Comparison of ENCODE assay signal across 14 mouse cellular contexts in genomic region chr16:24199408-24200167, GRCm38 (mm10).
DNase-seq lines count a peak whose midpoint lies in the region; ATAC-seq and TF ChIP-seq lines count a peak whose summit lies in the region.
"Had no signal": no experiment of that assay in that cellular context is flagged by ENCODE, and none has a peak within 500 bp of the region (broad histone marks: within the 10 kb centered on the region; RNA-seq: fewer than 3 reads in every experiment).

No protein-coding gene starts in this region.

- peak; percentile 85 for TF ChIP-seq EP300 in liver, postnatal 0 days (IDR thresholded peaks at IDR 0.05; ENCODE audit: low read depth)
- no peak for TF ChIP-seq EP300 in stomach, postnatal 0 days (optimal IDR thresholded peaks at IDR 0.05)

- peak; percentile 97 for ATAC-seq in liver, postnatal 0 days
- peak; percentile 54; the same call in 1 of the 2 replicates for ATAC-seq in stomach, postnatal 0 days (ENCODE audit: low FRiP score, low TSS enrichment)

- no peaks in the 10 kb centered on the region for H3K36me3 ChIP-seq in liver, postnatal 0 days (replicated peaks; ENCODE audit: insufficient read depth, low read length)
- H3K36me3 ChIP-seq in stomach, postnatal 0 days (ENCODE audit: control insufficient read depth, insufficient read depth, low read length): no peaks in the 10 kb centered on the region
- H3K36me3 ChIP-seq: embryonic facial prominence, embryonic 10.5 days; forebrain, embryonic 10.5 days had no signal

- peak overlapping the region; percentile 73 for H3K27ac ChIP-seq in brown adipose tissue, adult 24 weeks (replicated peaks; ENCODE audit: low read depth, low read length)
- peak overlapping the region; percentile 93 for H3K27ac ChIP-seq in liver, postnatal 0 days (ENCODE audit: low read depth)
- no peak overlapping the region for H3K27ac ChIP-seq in stomach, postnatal 0 days (replicated peaks)
- no peak overlapping the region for H3K27ac ChIP-seq in left cerebral cortex, adult 2 months
- H3K27ac ChIP-seq: embryonic facial prominence, embryonic 10.5 days; forebrain, embryonic 10.5 days had no signal

- no peaks in the 10 kb centered on the region for H3K27me3 ChIP-seq in liver, postnatal 0 days (ENCODE audit: insufficient read depth, low read length)
- no peaks in the 10 kb centered on the region for H3K27me3 ChIP-seq in stomach, postnatal 0 days (ENCODE audit: control insufficient read depth, insufficient read depth, low read length)

- peak overlapping the region; percentile 27; the same call in 1 of the 2 replicates for H3K4me2 ChIP-seq in liver, postnatal 0 days (ENCODE audit: low read depth, low read length)
- no peak overlapping the region for H3K4me2 ChIP-seq in stomach, postnatal 0 days (replicated peaks; ENCODE audit: low read depth)
- H3K4me2 ChIP-seq: lung, embryonic 14.5 days had no signal

- 57% methylated on average over 18 of the region's 18 CpGs for WGBS in liver, postnatal 0 days (ENCODE audit: insufficient replicate concordance)
- WGBS in stomach, postnatal 0 days: 80% methylated on average over 18 of the region's 18 CpGs

- TF ChIP-seq CTCF in liver, postnatal 0 days (IDR thresholded peaks at IDR 0.05; ENCODE audit: low read depth): no peak
- TF ChIP-seq CTCF in stomach, postnatal 0 days (IDR thresholded peaks at IDR 0.05; ENCODE audit: low read depth): no peak
- no peak for TF ChIP-seq CTCF in left cerebral cortex, adult 2 months (IDR thresholded peaks at IDR 0.05)

- intact Hi-C loops in left cerebral cortex, adult 2 months (cut with DNase I): no loop called here

- H3K4me3 ChIP-seq in brown adipose tissue, adult 24 weeks (ENCODE audit: insufficient read depth, low read depth, low read length): no peak overlapping the region
- H3K4me3 ChIP-seq in liver, postnatal 0 days (ENCODE audit: low read depth, low read length): peak overlapping the region; percentile 17; the same call in 1 of the 2 replicates
- H3K4me3 ChIP-seq in stomach, postnatal 0 days (ENCODE audit: low read depth, low read length): no peak overlapping the region
- H3K4me3 ChIP-seq in left cerebral cortex, adult 2 months: no peak overlapping the region
- H3K4me3 ChIP-seq: embryonic facial prominence, embryonic 10.5 days; forebrain, embryonic 10.5 days had no signal

- peak; percentile 21 for DNase-seq in thymus, postnatal 25 days
- no peak for DNase-seq in thymus, postnatal 0 days (ENCODE audit: low spot score)
- peak; percentile 72 for DNase-seq in liver, postnatal 0 days
- no peak for DNase-seq in stomach, postnatal 0 days (ENCODE audit: low spot score)
- DNase-seq in left cerebral cortex, adult 2 months (ENCODE audit: extremely low spot score in 1 of 2, low spot score in 2 of 2): no peak
- no peak for DNase-seq in heart, postnatal 4 days
- DNase-seq in neural tube, embryonic 10.5 days (ENCODE audit: extremely low spot score, low spot score): no peak
- DNase-seq: heart, postnatal 10 days; kidney, adult 18-20 months; layer of hippocampus, postnatal 36 days; lung, embryonic 14.5 days had no signal

- no peaks in the 10 kb centered on the region for H3K9me3 ChIP-seq in liver, postnatal 0 days (ENCODE audit: low read length)
- no peaks in the 10 kb centered on the region for H3K9me3 ChIP-seq in stomach, postnatal 0 days (ENCODE audit: control insufficient read depth, low read length)
- H3K9me3 ChIP-seq: embryonic facial prominence, embryonic 10.5 days; forebrain, embryonic 10.5 days had no signal

- H3K9ac ChIP-seq in liver, postnatal 0 days (replicated peaks): peak overlapping the region; percentile 57
- no peak overlapping the region for H3K9ac ChIP-seq in stomach, postnatal 0 days (ENCODE audit: low read length)
- H3K9ac ChIP-seq: lung, embryonic 14.5 days had no signal

- peaks cover 8% of the 10 kb centered on the region for H3K4me1 ChIP-seq in brown adipose tissue, adult 24 weeks (ENCODE audit: control insufficient read depth, insufficient read depth, insufficient read length, low read length)
- H3K4me1 ChIP-seq in liver, postnatal 0 days (ENCODE audit: insufficient read depth): peaks cover 35% of the 10 kb centered on the region
- H3K4me1 ChIP-seq in stomach, postnatal 0 days (replicated peaks; ENCODE audit: control insufficient read depth, insufficient read depth): no peaks in the 10 kb centered on the region
- H3K4me1 ChIP-seq: forebrain, embryonic 10.5 days had no signal

Comparison
In these comparisons a context has a peak if more than half of its experiments do, and no peak if none do; other contexts are left out.
1. DNase-seq: peak in thymus, postnatal 25 days (single experiment) and liver, postnatal 0 days (single experiment); none in thymus, postnatal 0 days (single experiment), stomach, postnatal 0 days (single experiment), left cerebral cortex, adult 2 months (0 of 2), heart, postnatal 4 days (single experiment) and neural tube, embryonic 10.5 days (single experiment).
2. H3K27ac ChIP-seq: peak in brown adipose tissue, adult 24 weeks (single experiment) and liver, postnatal 0 days (single experiment); none in stomach, postnatal 0 days (single experiment) and left cerebral cortex, adult 2 months (single experiment).